Mouse (Mus musculus) right cerebral cortex, postnatal 36 days (tissue): Measurements from ENCODE around the gene Auts2.

ENCODE experiments used
- DNase-seq, 2 experiments: peaks; one replicate each; pipeline ENCODE4 v3.0.0; 2022; ENCODE audit warnings: low spot score in 2 of 2, mixed read lengths in 1 of 2

Auts2 gene

DNA sequence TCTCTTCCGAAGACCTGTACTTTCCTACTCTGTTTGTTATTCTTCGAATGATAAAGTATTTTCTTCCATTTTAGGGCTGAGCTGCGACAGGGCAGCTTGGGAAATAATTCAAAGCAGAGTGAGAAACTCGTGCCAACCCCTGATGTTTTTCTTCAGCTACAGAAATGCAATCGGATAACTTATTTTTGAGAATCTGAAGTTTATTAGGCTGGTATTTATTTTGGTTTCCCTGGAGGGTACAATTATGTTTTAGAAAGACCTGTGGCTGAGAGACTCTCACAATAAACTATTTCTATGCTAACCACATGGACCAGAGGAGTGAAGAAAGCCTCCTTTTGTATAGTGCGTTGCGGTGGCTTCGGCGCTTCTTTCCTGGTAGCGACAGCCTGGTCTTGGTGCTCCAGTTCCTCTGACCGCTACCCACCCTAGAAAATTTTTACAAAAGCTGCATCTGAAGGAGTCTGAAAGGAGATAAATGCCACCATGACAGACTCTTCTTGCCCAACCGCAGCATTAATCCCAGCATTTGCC is 550.4 kb downstream of the Auts2 start:
- no peak for DNase-seq

DNA sequence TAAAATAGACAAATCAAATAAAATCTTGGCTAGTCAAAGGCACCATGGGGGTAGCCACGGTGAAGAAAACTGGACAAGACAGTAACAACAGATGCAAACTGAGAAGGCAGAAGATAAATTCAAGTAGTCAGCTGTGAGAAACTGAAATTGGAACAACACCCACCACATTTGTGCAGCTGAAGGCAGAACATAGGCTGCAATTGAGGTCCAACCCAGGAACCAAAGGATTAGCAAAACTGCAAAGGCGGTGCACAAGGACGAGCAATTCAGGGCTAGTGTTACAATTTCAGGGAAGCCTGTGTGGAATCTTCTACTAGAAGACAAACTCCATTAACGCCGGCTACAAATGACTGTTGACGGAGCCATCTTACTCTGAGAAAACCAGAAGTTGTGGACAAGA is 550.9 kb downstream of the Auts2 start:
- peak in 1 of 2 experiments; percentile 20 for DNase-seq

DNA sequence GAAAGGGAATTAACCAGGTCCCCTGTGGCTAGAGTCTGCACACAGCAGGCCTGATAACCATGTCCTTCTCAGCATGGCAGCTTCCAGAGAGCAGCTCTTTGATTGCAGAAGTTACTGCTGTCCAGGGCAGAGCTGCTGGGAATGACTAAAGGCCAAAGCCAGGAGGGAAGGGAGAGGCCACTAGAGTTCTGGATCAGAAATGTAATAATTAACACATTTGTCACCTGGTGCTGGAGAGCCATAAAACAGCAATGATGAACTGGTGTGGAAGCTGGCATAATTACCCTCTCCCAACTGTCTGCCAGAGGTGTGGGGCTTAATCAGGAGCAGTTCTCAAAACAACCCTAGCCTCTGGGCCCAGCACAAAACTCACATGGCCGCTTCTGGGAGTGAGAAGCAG is 552.6 kb downstream of the Auts2 start:
- no peak for DNase-seq

DNA sequence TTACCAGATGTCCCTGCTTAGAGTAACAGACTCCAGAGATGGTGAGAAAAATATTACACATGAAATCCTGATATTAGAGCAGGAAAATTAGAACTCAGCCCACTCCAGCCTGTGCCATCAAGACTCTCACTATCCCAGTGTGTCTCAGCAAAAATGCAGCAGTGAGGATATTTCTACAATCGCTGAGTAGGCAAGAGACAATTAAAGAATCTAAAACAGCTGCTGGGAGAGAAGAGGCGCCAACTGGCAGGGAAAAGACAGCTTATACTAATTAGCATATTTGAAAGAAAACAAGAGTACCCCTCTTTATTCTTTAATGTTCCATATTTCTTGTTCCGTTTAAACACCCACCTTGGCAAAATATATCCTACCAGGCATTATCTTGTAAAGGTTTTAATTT is 561.7 kb downstream of the Auts2 start:
- DNase-seq = no peak

DNA sequence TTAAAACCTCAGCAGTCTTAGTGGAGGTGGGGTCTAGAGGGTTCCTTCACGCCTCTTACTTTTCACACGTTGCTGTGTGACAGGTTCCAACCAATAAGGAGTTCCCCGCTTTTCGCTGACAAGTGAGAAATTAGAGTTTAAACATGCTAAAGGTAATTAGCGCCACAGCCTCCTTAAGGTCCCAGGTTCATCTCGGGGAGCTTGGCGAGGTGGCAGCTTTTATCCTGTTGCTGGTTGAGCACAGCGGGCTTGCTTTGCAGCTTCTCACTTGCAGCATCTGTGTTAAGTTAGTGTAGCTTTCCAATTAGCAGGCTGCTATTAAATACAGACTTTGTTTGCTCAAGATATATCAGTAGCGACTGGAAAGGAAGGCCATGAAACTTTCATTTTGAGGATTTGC is 564.2 kb downstream of the Auts2 start:
- no peak for DNase-seq

DNA sequence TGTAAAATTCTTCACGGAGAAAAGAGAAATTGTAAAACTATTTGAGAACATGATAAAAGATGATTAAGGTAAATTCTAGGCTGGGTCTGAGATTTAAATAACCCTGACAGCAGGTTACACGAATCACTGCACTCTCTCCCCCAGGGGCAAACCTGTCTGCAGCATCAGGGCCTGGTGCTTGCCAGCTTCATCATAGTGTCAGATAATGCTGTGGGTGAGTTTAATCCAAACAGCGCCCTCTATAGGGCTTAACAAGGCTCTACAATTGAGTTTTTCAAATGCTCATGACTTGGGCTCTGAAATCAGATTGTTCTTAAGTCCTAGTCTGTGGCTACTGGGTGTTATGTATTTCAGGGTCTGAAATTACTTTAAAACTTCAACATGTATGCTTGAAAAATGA is 565.6 kb downstream of the Auts2 start:
- no peak for DNase-seq

DNA sequence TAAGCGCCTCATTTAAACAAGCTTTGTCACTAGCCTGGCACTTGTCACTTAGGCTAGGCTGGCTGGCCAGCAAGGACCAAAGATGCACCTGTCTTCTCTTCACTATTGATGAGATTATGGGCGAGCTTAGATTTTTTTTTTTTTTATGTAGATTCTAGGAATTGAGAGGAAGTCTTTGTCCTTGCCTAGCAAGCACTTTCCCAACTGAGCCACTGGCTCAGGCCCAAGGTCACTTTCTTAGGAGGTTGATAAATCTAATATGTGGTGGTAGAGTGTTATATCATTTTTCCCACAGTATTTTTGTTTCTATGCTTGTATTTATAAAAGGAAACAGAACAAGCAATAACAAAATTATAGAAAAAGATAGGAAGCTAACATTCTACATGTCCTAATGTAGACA is 571.2 kb downstream of the Auts2 start:
- no peak for DNase-seq

DNA sequence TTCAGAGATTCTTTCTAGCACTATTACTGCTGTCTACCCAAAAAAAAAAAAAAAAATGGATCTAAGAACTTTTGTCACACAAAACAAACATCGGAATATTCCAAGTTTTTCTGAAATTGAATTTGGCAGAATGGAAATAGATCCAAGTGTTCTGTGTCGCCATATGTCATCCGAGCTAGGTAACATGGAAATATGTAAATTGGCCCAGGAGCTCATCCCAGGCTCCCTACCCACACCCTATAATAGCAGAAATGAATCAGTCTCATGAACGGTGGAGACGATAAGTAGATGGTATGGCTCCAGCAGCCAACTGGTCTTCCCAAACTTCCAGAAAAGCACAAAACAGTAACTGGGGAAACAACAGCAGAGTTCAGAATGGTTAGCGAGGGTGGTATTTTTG is 577.6 kb downstream of the Auts2 start:
- DNase-seq = no peak

DNA sequence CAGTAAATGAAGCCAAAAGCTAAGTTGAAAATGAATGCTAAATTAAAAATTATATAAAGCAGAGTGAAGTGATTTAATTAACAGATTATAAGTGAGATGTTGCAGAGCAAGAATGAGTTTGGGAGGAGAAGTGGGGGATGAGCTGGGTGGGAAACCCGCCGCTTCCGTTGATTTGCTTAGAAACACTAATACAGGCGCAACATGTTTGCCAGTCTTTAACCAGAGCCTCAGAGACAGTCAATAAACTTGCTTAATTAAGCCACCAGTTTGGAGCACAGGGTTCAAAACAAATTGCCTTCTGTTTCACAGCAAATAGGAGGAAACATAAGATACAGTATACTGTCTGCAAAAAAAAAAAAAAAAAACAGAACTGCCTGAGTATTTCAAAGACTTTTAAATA is 579.6 kb downstream of the Auts2 start:
- DNase-seq = no peak

DNA sequence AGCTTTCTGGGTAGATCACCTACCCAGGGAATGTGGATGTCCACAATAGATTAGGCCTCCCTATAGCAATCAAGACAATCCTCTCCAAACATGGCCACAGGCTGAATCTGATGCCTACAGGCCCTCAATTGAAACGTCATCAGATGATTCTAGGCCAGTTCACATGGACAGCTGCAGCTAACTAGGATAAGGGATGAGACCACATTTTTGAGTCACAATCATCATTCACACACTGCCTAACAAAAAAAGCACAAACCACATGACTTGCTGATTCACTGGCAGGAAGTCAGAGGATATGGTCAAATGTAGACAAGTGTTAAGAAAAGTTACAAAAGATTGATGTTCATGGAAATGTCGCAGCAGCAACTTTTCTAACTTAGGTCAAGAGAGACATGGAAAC is 581.3 kb downstream of the Auts2 start:
- DNase-seq = no peak

DNA sequence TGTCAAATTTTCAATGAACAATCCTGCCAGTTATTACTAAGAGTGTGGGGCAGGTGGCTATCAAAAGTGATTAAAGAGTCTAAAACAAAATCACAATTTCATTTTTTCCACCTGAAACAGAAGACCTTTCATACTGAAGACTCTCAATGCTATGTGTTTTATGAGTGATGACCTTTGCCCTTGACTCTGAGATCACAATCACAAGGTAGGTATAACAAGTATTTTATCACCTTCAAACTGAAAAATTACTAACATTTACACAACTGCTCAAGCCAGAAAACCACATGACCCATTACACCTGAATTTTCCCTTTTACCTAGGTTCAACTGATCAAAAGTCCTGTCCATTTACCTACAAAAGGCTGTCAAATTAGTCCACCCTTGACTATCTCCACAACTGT is 582.7 kb downstream of the Auts2 start:
- DNase-seq = no peak

DNA sequence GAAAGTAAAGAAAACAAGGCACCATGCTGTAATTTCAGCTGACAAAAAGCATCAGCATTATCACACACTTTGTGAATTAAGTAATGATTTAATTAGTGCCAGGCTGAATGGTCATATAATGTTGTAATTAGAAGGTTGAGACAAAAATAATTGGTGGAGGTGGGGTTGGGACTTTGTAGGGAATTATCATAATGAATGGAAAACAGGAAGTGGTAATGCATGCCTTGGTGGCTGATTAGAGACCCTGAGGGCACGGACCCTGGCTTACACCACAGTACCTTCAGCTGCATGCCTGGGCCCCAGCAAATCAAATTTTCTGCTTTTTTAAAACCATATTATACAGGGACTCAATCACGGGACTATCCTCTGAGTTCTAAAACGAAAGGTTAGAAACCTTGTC is 586.1 kb downstream of the Auts2 start:
- DNase-seq = no peak

DNA sequence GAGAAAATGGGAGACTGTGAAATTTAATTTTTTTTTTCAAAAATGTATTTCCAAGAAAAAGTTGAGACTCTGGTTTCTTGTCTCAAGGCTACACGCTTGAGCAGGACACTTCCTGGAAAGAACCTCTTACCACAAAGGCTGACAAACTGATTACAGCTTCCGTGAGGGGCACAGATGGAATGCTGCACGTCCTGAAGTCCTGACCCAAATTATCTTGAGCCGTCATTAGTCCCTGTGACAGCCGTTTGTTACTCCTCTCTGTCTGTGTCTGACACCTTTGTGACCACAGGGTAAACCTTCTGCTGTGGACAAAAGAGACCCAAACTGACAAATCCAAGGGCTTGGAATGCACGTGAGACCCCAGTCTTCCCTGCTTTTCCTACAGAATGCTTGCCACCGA is 587.1 kb downstream of the Auts2 start:
- DNase-seq = no peak

DNA sequence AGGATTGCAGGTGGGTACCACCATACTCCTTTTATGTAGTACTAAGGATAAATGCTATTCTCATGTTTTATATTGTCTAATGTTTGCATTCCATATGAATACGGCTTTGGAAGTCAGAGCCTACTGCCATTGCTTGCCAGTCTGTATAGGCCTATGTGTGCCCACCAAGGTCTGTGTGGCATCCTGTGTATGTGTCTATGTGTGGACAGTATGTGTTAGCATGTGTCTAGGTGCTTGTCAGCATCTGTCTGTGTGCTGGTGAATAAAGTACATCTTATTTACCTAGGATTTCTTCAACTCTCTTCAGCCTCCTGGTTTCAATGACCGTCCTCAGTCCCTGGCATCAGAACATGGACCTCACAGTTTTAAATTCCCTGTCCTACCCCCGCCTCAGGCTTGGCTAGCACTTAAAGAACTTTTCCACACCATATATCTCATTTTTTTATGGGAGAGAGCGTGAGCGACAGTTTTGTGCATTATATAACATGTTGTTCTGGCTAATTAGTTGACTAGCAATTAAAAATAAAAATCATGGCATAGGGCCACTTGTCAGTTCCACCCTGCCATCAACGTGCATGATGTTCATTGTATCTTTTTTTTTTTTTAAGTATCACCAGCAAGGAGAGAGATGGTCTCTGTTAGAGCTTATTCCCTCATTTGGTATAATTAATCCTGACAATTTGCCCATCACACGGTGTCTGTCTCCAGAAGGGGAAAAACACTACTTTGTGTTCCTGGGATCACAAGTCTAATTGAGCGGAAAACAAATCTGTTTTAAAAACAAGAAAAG is 587.7 kb downstream of the Auts2 start:
- DNase-seq = no peak

DNA sequence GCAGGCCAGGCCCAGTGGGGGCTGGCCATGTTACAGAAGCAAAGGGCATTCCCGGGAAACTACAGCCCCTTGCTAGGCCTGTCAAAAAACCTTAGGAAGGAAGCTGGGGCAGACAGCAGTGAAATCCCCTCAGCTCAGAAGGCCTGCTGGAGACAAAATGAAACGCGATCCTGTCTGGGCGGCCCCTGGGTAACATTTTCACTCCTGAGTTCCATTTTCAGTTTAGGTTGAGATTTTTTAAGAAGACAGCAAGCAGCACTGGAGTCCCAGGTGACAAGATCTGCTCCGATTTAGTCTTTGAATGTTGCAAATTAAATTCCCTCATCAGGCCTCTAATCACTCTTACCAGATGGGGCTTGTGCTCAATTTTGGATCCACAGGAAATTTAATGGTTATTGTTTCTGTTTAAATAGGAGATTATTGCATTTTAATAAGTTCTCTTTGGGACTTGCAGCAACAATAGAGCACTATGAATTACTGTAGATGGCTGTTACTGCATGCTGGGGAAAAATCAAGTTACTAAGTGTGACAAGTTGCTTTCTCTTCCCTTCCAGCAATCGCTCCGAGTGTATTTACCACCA is 594.5 kb downstream of the Auts2 start:
- no peak for DNase-seq

DNA sequence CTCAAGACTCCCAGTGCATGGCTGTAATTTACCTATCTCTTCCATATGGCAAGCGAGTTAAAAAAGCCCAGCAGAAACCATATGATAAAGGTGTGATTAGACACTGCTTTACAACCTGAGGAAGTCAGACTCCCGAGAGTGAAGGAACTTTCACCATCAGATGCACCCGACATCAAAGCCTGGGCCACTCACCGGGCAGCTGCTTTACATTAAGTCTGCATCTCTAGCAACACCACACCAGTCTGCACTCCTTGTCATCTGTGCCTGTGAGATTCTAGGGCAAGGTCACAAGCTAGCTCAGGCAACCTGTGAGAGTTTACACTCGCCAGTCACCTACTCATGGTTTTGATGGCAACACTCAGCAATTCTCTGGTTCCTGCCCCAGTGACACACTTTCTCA is 596.3 kb downstream of the Auts2 start:
- DNase-seq = no peak

DNA sequence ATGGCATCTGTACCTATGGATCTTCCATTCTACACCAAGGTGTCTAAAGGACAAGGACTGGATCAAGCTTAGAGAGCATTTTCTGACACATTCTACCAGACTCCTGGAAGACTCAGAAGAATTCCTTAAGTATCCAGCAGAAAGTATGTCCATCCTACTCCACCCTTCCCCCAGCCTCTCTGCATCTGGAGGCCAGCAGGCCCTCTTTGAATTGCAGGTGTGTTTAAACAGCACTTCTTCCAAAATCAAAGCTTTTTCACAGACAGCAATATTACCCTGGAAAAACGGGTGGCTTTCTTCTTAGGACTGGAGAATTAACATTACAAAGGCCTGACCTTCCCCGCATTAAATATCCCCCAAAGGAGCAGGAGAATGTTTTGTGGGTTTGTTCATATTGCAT is 598.4 kb downstream of the Auts2 start:
- DNase-seq = no peak

DNA sequence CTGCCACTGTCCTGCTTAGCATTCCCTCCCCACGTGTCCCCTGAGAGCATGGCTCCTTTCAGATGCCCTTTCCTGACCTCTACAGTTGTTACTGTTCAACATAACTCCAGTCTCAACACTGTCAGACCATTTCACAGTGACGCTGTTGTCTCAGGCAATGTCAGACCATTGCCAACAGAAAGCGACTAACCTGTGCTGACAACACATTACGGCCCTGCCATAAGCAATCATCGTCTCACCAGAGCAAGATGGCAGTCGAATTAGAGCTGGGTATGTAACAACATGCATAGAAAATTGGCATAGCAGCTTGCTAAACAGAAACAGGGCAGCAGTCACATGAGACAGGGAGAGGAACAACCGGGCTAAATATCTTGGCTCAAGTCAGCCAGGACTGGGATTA is 614.4 kb downstream of the Auts2 start:
- no peak for DNase-seq

DNA sequence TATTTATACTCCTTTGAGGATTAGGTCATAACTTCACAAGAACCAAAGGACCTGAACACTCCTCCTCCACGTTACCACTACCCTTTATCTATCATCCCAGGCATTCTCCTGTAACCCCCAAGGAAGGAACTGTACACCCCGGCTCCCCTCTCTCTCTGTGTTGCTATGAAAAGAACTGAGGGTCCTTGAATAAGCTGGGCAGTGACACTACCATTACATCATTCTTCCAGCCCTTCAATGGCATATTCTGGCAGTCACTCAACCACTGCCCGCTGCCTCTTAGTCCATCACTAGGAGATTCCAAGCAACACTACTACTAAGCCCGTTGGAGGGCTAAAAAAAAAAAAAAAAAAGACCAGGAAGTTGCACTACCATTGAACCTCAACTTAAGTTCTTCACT is 620.4 kb downstream of the Auts2 start:
- DNase-seq = no peak

DNA sequence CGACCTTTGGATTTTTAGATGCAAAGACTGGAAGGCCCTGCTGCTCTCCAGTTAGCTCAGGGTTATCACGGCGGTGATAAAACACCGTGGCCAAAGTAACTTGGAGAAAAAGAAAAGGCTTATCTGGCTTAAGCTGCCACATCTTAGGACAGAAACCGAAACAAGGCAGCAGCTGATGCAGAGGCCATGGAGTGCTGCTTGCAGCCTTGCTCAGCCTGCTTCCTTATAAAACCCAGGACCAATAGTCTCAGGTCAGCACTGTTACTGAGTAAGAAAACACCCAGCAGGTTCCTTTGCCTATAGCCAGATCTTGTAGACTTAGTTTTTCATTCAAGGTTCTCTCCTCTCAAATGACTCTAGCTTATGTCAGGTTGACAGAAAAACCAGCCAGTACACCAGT is 621.0 kb downstream of the Auts2 start:
- no peak for DNase-seq

DNA sequence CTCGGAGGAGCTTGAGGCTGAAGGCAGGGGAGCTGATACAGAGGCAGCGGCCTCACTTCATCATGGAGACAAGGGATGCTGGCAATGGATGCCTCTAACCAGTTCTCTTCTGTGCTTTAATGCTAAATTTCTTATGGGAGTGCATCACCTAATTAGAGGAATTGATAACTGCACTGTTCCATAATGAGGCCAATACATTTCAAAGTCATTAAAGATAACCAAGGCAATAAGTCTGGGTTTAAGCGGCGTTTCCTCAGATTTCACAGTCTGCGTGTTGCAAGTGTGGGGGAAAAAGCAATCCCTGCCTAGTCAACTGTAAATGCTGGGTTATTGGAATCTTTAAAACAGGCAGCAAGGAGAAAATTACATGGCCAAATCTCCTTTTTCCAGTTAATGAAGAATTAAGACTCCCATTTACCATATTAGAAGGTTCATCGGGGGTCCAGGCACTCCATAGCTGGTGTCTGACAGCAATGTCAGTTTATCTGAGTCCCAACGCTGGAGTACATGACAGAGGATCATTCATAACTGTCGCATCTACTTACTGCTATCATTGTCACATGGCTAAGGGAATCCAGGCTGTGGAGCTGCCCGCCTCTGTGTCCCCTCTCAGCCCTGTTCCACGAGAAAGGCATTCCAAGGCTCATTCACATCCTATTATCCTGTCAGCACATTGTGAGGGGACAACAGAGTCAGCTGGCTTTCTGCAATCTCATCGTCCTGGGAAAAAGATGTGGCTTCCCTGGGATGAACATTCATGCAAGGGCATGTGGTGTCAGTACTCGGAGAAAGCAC is 623.0 kb downstream of the Auts2 start:
- no peak for DNase-seq

DNA sequence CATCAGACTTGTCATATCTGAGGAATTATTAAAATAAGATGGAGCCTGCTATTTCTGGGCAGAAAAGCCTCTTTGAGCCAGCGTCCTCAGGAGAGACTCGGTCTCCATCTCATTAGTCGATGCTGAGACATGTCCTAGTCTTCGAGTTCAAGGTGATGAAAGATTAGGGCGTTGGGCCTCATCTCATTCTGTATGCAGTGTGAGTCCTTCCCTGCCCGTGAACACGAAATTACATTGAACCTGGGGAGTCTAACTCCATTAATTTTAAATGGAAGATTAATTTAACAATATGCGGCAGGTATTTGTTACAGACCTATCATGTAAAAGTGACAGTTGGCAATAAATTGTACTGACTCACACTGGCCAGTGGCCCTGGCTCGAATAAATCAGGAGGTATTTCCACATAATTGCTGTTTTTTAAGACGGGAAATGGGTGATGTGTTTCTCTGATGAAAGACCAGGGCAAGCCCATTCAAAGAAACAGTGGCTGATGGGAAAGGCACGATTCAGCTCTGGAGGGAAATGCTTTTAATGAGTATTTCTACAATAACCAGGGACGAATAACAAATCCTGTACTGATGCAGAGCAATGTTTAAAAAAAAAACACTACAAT is 626.2 kb downstream of the Auts2 start:
- no peak for DNase-seq
